Mouse (Mus musculus) liver, adult 10 weeks (tissue): ENCODE measurements around the gene Dnajb9. TPM values are rescaled to one million over a fixed set of nuclear protein-coding genes. Genes with fewer than 3 reads are reported as not detected.

Experiments
- polyA plus RNA-seq: library from polyadenylated mRNA; stranded (reverse); fragments of 350-450 nt; fragmentation: Illumina TruSeq; extraction: RNeasy Lipid Tissue Mini Kit (QIAGEN cat#74804); gene quantifications from one replicate; pipeline ENCODE4 v1.2.3, GENCODE M21; 2014; ENCODE audit warnings: low read depth, low replicate concordance

Gene Dnajb9
- polyA plus RNA-seq = 189 TPM

GRCm38 (mm10) chr12:44209824-44210752 lies at the start of gene Dnajb9:
Gene Dnajb9 (minus strand): TSS chr12:44210326.

DNA sequence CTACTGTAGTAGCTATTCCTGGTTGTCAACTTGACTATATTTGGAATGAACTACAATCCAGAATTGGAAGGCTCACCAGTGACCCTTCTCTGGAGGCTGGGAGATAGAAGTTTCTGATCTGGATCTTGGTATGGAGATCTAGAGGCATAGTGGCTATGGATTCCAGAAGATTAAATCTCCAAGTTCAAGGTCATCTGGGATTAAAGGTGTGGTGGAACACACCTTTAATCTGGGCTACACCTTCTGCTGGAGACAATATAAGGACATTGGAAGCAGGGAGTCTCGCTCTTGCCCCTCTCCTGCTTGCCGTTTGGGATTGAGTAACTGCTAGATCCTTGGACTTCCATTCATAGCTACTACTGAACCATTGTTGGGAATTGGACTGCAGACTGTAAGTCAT lies 10.9 kb upstream of the Dnajb9 start, which contains the start of gene Pnpla8:
Gene Pnpla8, plus strand, starts transcription at position 301 of the 400 bp plus-strand sequence.

Other genes with a start within 250 kb of the Dnajb9 start
- gene Pnpla8, start 11.0 kb upstream of the Dnajb9 start, polyA plus RNA-seq = 233 TPM
- gene Nrcam, start 118.6 kb upstream of the Dnajb9 start, polyA plus RNA-seq = not detected